Mouse (Mus musculus): ENCODE data around the gene Vps35l.

DNA sequence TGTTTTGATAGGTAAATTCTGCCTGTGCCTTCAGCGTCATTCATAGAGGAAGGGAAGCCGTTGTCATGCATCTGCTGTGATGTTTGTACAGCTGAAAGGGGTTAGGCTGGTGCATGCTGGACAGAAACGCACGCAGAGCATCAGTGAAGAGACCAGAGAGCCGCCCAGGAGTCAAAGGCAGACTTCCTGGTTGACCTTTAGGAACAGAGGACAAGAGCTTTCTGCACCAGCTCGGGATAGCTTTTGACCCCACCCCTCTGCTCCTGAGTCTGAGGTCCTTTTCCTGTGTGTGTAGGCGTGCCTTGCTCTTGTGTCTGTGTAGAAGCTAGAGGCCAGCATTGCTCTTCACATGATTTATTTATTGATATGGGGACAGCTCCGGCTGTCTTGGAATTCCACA is 9.7 kb downstream of the Vps35l start:
- TF ChIP-seq CTCF (IDR thresholded peaks at IDR 0.05; ENCODE audit: low read depth) (no peak), EP300 (IDR thresholded peaks at IDR 0.05; ENCODE audit: low read depth) (no peak)
